Mouse (Mus musculus) liver, adult 2 months (tissue): ENCODE data around the gene Ccdc62. TPM values are rescaled to one million over a fixed set of nuclear protein-coding genes. Genes with fewer than 3 reads are reported as not detected.
A peak's percentile ranks its signal among the peaks of the same experiment; 100 is the strongest.

Experiments
- DNase-seq: peaks from one replicate; pipeline ENCODE4 v3.0.0-alpha.2; 2011; ENCODE audit warnings: low read depth, low spot score; ENCODE audit errors: extremely low read depth
- H3K27ac ChIP-seq: fragments of 200-500 bp; replicated peaks from 2 replicates; pipeline ENCODE4 v1.5.1; 2012; ENCODE audit warnings: low read depth, mild to moderate bottlenecking, control low read depth, inconsistent platforms, low read length; ENCODE audit not compliant: insufficient read depth
- H3K27me3 ChIP-seq: fragments of 200-500 bp; 2 replicates; pipeline ENCODE4 v1.6.1; 2012; ENCODE audit warnings: mild to moderate bottlenecking, moderate library complexity, low read length, inconsistent platforms; ENCODE audit not compliant: control insufficient read depth, insufficient read depth
- H3K36me3 ChIP-seq: fragments of 200-500 bp; 2 replicates; pipeline ENCODE4 v1.6.1; 2012; ENCODE audit warnings: low read length, inconsistent platforms; ENCODE audit not compliant: control insufficient read depth, insufficient read depth
- H3K4me1 ChIP-seq: fragments of 200-500 bp; 2 replicates; pipeline ENCODE4 v1.6.1; 2011; ENCODE audit warnings: low read length; ENCODE audit not compliant: control insufficient read depth, insufficient read depth
- H3K4me3 ChIP-seq: fragments of 200-500 bp; 2 replicates; pipeline ENCODE4 v1.5.1; 2011; ENCODE audit warnings: low read depth, mild to moderate bottlenecking, control low read depth, low read length, moderate library complexity; ENCODE audit not compliant: insufficient read depth
- H3K79me2 ChIP-seq: fragments of 200-500 bp; 2 replicates; pipeline ENCODE4 v1.6.1; 2012; ENCODE audit warnings: inconsistent platforms, mild to moderate bottlenecking, low read length, moderate library complexity; ENCODE audit not compliant: control insufficient read depth, insufficient read depth
- H3K9ac ChIP-seq: fragments of 200-500 bp; 2 replicates; pipeline ENCODE4 v1.6.1; 2012; ENCODE audit warnings: low read depth, mild to moderate bottlenecking, control low read depth, inconsistent platforms, low read length
- CTCF ChIP-seq: fragments of 200-500 bp; IDR thresholded peaks from 2 replicates; pipeline ENCODE4 v1.5.1; 2011; ENCODE audit warnings: low read depth, low read length, control low read depth
- POLR2A ChIP-seq: fragments of 200-500 bp; IDR thresholded peaks from 2 replicates; pipeline ENCODE4 v1.6.1; 2011; ENCODE audit warnings: low read length, control low read depth; ENCODE audit not compliant: insufficient read depth; ENCODE audit errors: extremely low read depth
- WGBS: fragments of 180-500 bp; shearing (Covaris S2); methylation state at CpG from one replicate; pipeline ENCODE4 v1.1.7; 2018; 5-methylcytosine and 5-hydroxymethylcytosine counted together
- polyA plus RNA-seq: library from polyadenylated mRNA; depleted of rRNA; stranded (reverse); fragments of >200 nt; gene quantifications from 2 replicates; pipeline ENCODE4 v1.2.3, GENCODE M21; 2012
- total RNA-seq: library from RNA; depleted of rRNA; stranded (reverse); fragments of >200 nt; gene quantifications from 2 replicates; pipeline ENCODE4 v1.2.3, GENCODE M21; 2014

Ccdc62 gene
- total and polyA plus RNA-seq, 2 experiments, result 2.1 to 3.2 TPM

DNA sequence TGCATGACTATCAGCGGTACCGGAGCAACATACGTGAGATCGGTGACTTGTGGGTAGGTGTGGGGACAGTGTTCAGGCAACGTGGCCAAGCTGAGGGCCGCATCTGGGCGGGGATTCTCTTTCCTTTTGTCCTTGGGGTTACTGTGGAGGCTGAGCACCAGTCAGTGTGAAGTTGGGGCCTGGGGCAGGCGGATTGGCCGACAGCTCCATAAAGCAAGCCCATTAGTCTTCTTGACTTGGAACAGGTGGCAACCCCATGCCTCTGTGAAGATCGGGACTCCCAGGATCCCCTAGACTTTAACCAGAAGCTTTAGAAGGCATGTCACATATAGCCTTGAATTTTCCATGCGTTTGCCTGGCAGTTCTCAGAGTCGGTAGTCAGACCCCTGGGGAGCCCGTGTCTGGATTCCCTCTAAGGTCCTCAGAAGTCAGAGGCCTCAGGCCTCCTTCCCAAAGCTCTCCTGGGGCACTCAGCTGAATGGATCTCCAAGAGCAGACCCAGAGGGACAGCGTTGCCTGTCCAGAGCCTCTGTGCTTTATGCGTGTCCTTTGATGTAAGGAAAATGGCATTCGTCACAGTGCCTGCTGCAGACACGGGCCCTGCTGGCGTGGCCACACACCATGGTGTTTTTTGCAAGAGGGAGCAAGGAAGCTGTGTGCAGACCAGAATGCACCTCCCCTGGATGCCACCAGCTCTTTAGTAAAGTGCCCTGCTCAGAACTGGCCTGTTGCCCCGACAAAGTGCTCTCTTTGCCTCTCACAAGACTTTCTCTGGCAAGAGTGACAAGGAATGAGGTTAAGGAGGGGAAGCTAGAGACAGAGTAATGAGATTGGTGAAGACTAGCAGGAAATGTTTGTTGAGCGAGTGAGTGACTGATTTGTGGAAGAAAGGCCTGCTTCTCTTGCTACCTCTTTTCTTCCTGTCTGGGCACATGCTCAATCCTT, 59.7 kb downstream of the Ccdc62 start:
- no peak overlapping the region for H3K9ac ChIP-seq
- TF ChIP-seq POLR2A (no peak), CTCF (no peak)
- no peaks in the 10 kb centered on the region for H3K27me3 ChIP-seq
- no peak overlapping the region for H3K27ac ChIP-seq
- 92% methylated on average over 20 of the region's 20 CpGs for whole genome bisulfite sequencing
- H3K79me2 ChIP-seq, result peaks cover 12% of the 10 kb centered on the region; the same call in 1 of the 2 replicates
- no peak for DNase-seq
- no peak overlapping the region for H3K4me3 ChIP-seq
- no peaks in the 10 kb centered on the region for H3K36me3 ChIP-seq
- peaks cover 8% of the 10 kb centered on the region for H3K4me1 ChIP-seq

DNA sequence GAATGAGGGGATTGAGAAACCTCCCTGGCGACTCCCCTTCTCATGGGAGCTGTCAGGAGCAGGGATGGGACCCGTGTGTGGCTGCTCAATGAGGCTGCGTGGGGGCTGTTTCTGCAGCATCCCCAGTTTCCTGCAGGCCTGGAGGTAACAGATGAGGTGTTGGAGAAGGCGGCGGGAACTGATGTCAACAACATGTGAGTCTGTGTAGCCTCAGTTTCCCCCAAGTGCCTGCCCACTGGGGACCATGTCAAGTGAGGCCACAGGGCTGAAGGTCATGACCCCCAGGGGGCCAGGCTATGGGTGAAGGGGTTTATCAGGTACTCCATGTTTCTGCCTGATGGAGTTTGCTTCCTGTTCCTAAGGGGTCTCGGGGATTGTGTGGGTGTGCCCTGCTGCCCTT, 60.8 kb downstream of the Ccdc62 start:
- Histone ChIP-seq H3K9ac (no peak overlapping the region), H3K4me1 (peaks cover 8% of the 10 kb centered on the region), H3K79me2 (peaks cover 3% of the 10 kb centered on the region; the same call in 1 of the 2 replicates), H3K4me3 (no peak overlapping the region), H3K27ac (no peak overlapping the region), H3K27me3 (no peaks in the 10 kb centered on the region), H3K36me3 (no peaks in the 10 kb centered on the region)
- no peak for DNase-seq
- TF ChIP-seq POLR2A (no peak), CTCF (no peak)
- WGBS, result 96% methylated on average over 6 of the region's 6 CpGs

DNA sequence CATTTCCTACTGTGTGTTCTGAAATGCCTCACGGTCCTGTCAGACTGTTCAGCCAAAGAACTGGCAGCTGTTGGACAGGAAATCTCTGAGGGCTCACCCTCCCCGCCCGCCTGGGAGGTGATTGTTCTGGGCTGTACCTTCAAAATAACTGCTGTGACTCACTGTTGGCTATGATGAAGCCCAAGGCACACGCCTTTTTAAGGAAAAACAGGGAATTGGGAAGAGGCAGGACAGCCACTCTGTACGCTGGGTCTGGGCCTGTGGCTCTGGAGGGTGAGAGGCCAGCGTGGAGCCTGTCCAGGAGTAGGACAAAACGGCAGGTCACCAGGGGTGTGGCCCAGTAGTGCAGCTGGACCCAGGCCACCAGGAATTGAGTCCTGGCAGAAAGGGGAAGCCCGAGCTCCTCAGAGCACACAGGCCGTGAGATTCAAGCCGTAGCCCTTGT, 61.7 kb downstream of the Ccdc62 start:
- Histone ChIP-seq H3K4me1 (peaks cover 8% of the 10 kb centered on the region), H3K9ac (no peak overlapping the region), H3K4me3 (no peak overlapping the region), H3K27ac (peak overlapping the region; percentile 33; the same call in 1 of the 2 replicates), H3K36me3 (no peaks in the 10 kb centered on the region), H3K79me2 (peaks cover 2% of the 10 kb centered on the region; the same call in 1 of the 2 replicates), H3K27me3 (no peaks in the 10 kb centered on the region)
- peak; percentile 78 for DNase-seq
- 25% methylated on average over 10 of the region's 10 CpGs for WGBS
- TF ChIP-seq POLR2A, result no peak
- TF ChIP-seq CTCF, result 0 out of 2 replicates have a peak, but pooled peaks have one; percentile 1

DNA sequence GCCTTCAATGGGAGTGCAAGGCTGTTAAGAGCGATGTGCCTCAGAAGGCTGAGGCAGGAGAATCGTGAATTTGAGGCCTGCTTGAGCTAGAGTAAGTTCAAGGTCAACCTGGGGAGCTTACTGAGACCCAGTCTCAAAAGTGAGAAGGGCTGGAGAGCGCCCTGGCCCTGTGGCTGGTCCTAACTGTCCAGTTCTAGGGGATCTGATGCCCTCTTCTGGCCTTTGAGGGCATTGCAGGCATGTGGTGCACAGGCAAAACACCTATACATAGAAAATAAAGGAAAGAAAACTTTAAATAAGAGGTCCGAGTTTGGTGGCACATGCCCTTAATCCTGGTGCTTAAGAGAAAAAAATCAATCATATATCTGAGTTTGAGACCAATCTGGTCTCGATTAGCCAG, 62.3 kb downstream of the Ccdc62 start:
- Histone ChIP-seq H3K79me2 (no peaks in the 10 kb centered on the region), H3K27ac (no peak overlapping the region), H3K4me1 (peaks cover 8% of the 10 kb centered on the region), H3K27me3 (no peaks in the 10 kb centered on the region), H3K4me3 (no peak overlapping the region), H3K9ac (no peak overlapping the region), H3K36me3 (no peaks in the 10 kb centered on the region)
- 42% methylated on average over 5 of the region's 5 CpGs for WGBS
- TF ChIP-seq CTCF (peak; percentile 91), POLR2A (no peak)
- peak; percentile 62 for DNase-seq

DNA sequence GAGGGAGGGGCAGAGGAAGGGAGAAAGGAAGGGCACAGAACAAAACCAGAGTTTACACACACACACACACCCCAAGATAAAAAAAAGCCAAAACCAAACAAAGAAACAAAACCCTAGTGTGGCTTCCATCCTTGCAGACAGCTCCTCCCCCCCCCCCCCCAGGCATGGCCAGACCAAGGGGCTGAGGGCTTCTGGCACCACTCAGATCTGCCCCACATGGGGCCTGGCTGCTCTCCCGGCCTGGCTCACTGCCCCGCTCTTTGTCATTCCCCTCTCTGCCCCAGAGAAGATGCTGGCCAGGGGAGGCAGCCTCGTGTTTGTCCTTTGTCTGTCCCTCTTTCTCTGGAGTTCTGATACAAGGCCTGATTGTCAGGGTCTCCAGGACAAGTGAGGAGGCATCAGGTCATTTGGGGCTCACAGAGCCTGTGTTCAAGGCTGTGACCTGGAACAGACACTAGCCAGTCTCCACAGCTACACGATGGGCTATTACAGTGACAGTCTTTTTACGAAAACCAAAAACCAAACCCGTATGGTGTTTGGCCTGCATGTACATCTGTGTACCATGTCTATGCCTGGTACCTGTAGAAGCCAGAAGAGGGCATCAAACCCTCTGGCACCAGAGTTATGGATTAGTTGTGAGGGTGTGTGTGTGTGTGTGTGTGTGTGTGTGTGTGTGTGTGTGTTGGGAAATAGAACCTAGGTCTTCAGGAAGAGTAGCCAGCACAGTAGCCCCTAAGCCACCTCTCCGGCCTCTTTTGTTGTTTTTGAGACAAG, 63.0 kb downstream of the Ccdc62 start:
- WGBS, result 60% methylated on average over 7 of the region's 7 CpGs
- TF ChIP-seq CTCF (no peak), POLR2A (no peak)
- Histone ChIP-seq H3K27me3 (no peaks in the 10 kb centered on the region), H3K9ac (no peak overlapping the region), H3K4me1 (peaks cover 8% of the 10 kb centered on the region), H3K27ac (no peak overlapping the region), H3K4me3 (no peak overlapping the region), H3K36me3 (no peaks in the 10 kb centered on the region), H3K79me2 (no peaks in the 10 kb centered on the region)
- DNase-seq, result no peak
